Mouse (Mus musculus) lung, postnatal 0 days (tissue): ENCODE data around the gene Tmem192. TPM values are rescaled to one million over a fixed set of nuclear protein-coding genes. Genes with fewer than 3 reads are reported as not detected.

Source experiments
- ATAC-seq: fragments of 200-750 bp; cut with Nextera tagmentation; 2 replicates; pipeline ENCODE4 v1.8.0; 2017; ENCODE audit warnings: moderate library complexity
- DNase-seq: peaks from one replicate; pipeline ENCODE4 v3.0.0-alpha.2; 2016; ENCODE audit warnings: low spot score
- H3K27ac ChIP-seq: fragments of 300-500 bp; sonication (generic); 2 replicates; pipeline ENCODE4 v1.5.1; 2014; ENCODE audit warnings: antibody characterized with exemption, mild to moderate bottlenecking, low read length, mixed read lengths
- H3K27me3 ChIP-seq: fragments of 300-500 bp; sonication (generic); replicated peaks from 2 replicates; pipeline ENCODE4 v1.6.1; 2014; ENCODE audit warnings: low read length, mixed read lengths; ENCODE audit not compliant: insufficient read depth
- H3K36me3 ChIP-seq: fragments of 300-500 bp; sonication (generic); 2 replicates; pipeline ENCODE4 v1.6.1; 2014; ENCODE audit warnings: low read length, mixed read lengths; ENCODE audit not compliant: insufficient read depth
- H3K4me1 ChIP-seq: fragments of 300-500 bp; sonication (generic); 2 replicates; pipeline ENCODE4 v1.6.1; 2014; ENCODE audit warnings: antibody characterized with exemption, low read depth, low read length, mixed read lengths; ENCODE audit not compliant: insufficient read depth
- H3K4me2 ChIP-seq: fragments of 300-500 bp; sonication (generic); replicated peaks from 2 replicates; pipeline ENCODE4 v1.6.1; 2014; ENCODE audit warnings: low read depth, mild to moderate bottlenecking, low read length, moderate library complexity, mixed read lengths
- H3K4me3 ChIP-seq: fragments of 300-500 bp; sonication (generic); 2 replicates; pipeline ENCODE4 v1.5.1; 2014; ENCODE audit warnings: low read depth, low read length
- H3K9ac ChIP-seq: fragments of 300-500 bp; sonication (generic); replicated peaks from 2 replicates; pipeline ENCODE4 v1.6.1; 2014; ENCODE audit warnings: low read depth, mild to moderate bottlenecking
- H3K9me3 ChIP-seq: fragments of 300-500 bp; sonication (generic); 2 replicates; pipeline ENCODE4 v1.6.1; 2016; ENCODE audit warnings: low read length, mixed read lengths
- CTCF ChIP-seq: IDR thresholded peaks from 2 replicates; pipeline ENCODE4 v1.5.1; 2016; ENCODE audit warnings: antibody characterized with exemption, mild to moderate bottlenecking
- EP300 ChIP-seq: IDR thresholded peaks from 2 replicates; pipeline ENCODE4 v1.6.1; 2016; ENCODE audit warnings: antibody characterized with exemption, mild to moderate bottlenecking, control low read depth
- WGBS: fragments of 180-500 bp; shearing (Covaris S2); extraction: QIAGEN DNeasy Blood & Tissue Kit; methylation state at CpG from one replicate; pipeline ENCODE4 v1.1.7; 2014; 5-methylcytosine and 5-hydroxymethylcytosine counted together
- polyA plus RNA-seq: library from polyadenylated mRNA; unstranded; fragments of >200 nt; fragmentation: Nextera tagmentation; extraction: Ambion mirVana; gene quantifications from 2 replicates; pipeline ENCODE4 v1.2.1, GENCODE M21; 2015

The Tmem192 gene
- polyA plus RNA-seq: 26.4 and 34.4 TPM in 2 replicates

- H3K27ac ChIP-seq: peak within 1 kb of the TSS; percentile 91
- H3K4me2 ChIP-seq: peak within 1 kb of the TSS; percentile 61
- WGBS: 1% methylated on average over 58 of the region's 73 CpGs
- H3K27me3 ChIP-seq: no peaks in the 10 kb centered on the region
- peak; percentile 29; the same call in 1 of the 2 replicates for TF ChIP-seq CTCF
- TF ChIP-seq EP300: no peak
- H3K9me3 ChIP-seq: no peaks in the 10 kb centered on the region
- no peaks in the 10 kb centered on the region; the same call in 1 of the 2 replicates for H3K4me1 ChIP-seq
- DNase-seq: peak; percentile 96
- H3K36me3 ChIP-seq: no peaks in the 10 kb centered on the region
- H3K4me3 ChIP-seq: peak within 1 kb of the TSS; percentile 80
- H3K9ac ChIP-seq: peak within 1 kb of the TSS; percentile 58
- peak; percentile 97 for ATAC-seq
These were observed at the start of gene Tmem192 for GRCm38 (mm10) chr8:64946820-64947697. Gene Tmem192 (plus strand): TSS chr8:64947185.

- Histone ChIP-seq H3K36me3 (no peaks in the 10 kb centered on the region), H3K27me3 (no peaks in the 10 kb centered on the region), H3K4me2 (no peak overlapping the region), H3K27ac (no peak overlapping the region), H3K9me3 (no peaks in the 10 kb centered on the region), H3K9ac (no peak overlapping the region), H3K4me1 (no peaks in the 10 kb centered on the region), H3K4me3 (no peak overlapping the region)
- DNase-seq (no peak), ATAC-seq (no peak)
- WGBS: 22% methylated on average over 4 of the region's 4 CpGs
- TF ChIP-seq EP300 (no peak), CTCF (no peak)
These were observed 48.3 kb upstream of the Tmem192 start for GRCm38 (mm10) chr8:64898710-64899109.

GRCm38 (mm10) chr8:64900645-64901044 is 46.3 kb upstream of the Tmem192 start:
- 96% methylated on average over 3 of the region's 3 CpGs for WGBS
- no peaks in the 10 kb centered on the region for H3K9me3 ChIP-seq

GRCm38 (mm10) chr8:64901527-64902156 is 45.3 kb upstream of the Tmem192 start:
- Histone ChIP-seq H3K27ac (no peak overlapping the region), H3K4me3 (no peak overlapping the region), H3K27me3 (no peaks in the 10 kb centered on the region), H3K4me2 (no peak overlapping the region), H3K9ac (no peak overlapping the region), H3K36me3 (no peaks in the 10 kb centered on the region), H3K4me1 (no peaks in the 10 kb centered on the region), H3K9me3 (no peaks in the 10 kb centered on the region)
- no peak for TF ChIP-seq CTCF
- TF ChIP-seq EP300: no peak
- ATAC-seq (peak; percentile 47), DNase-seq (peak; percentile 32)
- 33% methylated on average over 7 of the region's 7 CpGs for WGBS

More at GRCm38 (mm10) chr8:64900645-64901044, 46.3 kb upstream of the Tmem192 start:
- no peaks in the 10 kb centered on the region for H3K27me3 ChIP-seq
- ATAC-seq (no peak), DNase-seq (no peak)
- no peak overlapping the region for H3K4me2 ChIP-seq
- no peak overlapping the region for H3K9ac ChIP-seq
- no peaks in the 10 kb centered on the region for H3K36me3 ChIP-seq
- no peak for TF ChIP-seq EP300
- TF ChIP-seq CTCF: no peak
- H3K4me3 ChIP-seq: no peak overlapping the region
- H3K27ac ChIP-seq: no peak overlapping the region
- no peaks in the 10 kb centered on the region for H3K4me1 ChIP-seq

GRCm38 (mm10) chr8:64902191-64902590 is 44.8 kb upstream of the Tmem192 start:
- no peak overlapping the region for H3K4me2 ChIP-seq
- H3K27ac ChIP-seq: no peak overlapping the region
- 41% methylated on average over 12 of the region's 12 CpGs for WGBS
- H3K9ac ChIP-seq: no peak overlapping the region
- H3K36me3 ChIP-seq: no peaks in the 10 kb centered on the region
- DNase-seq (no peak), ATAC-seq (0 out of 2 replicates have a peak, but pooled peaks have one; percentile 4)
- no peaks in the 10 kb centered on the region for H3K9me3 ChIP-seq
- TF ChIP-seq CTCF (no peak), EP300 (no peak)
- no peak overlapping the region for H3K4me3 ChIP-seq
- no peaks in the 10 kb centered on the region for H3K27me3 ChIP-seq
- H3K4me1 ChIP-seq: no peaks in the 10 kb centered on the region

DNA sequence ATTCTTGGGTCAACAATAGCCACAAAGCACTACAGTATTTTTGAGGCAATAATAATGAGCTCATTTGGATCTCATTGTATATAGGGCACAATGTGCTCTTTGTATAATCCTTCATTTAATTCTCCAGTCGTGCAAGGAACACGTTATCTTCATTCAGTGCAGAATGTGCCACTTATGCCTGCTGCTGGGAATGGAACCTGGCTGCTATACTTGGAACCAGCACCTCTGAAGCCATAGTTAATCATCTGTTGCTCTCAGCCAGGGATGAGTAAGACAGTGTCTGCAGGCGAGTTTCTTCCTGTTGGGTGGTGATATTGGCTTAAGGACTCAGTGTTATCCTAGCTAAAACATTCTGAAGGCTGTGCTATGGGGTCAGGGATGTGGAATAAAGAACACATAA is 43.2 kb upstream of the Tmem192 start:
- Histone ChIP-seq H3K27ac (no peak overlapping the region), H3K27me3 (no peaks in the 10 kb centered on the region), H3K4me1 (no peaks in the 10 kb centered on the region), H3K36me3 (no peaks in the 10 kb centered on the region), H3K4me3 (no peak overlapping the region), H3K9ac (no peak overlapping the region), H3K9me3 (no peaks in the 10 kb centered on the region), H3K4me2 (no peak overlapping the region)
- DNase-seq: no peak
- TF ChIP-seq EP300 (no peak), CTCF (no peak)
- 64% methylated on average over 3 of the region's 3 CpGs for WGBS
- ATAC-seq: no peak
